Mouse (Mus musculus) cerebellum, postnatal 14 days (tissue): ENCODE results near the gene Borcs8.

Source experiments
- DNase-seq, 2 experiments: peaks; one replicate each; pipeline ENCODE4 v3.0.0; 2021; ENCODE audit warnings: mixed read lengths in 2 of 2

Gene Borcs8

GRCm38 (mm10) chr8:70139026-70139857, at the start of gene Borcs8, which contains the start of the genes Rfxank and Mef2b:
Borcs8 (plus strand) TSS chr8:70139499.
Rfxank (minus strand) TSS chr8:70139154.
Mef2b (plus strand) TSS chr8:70139711.
- DNase-seq, result peak; percentile 99

GRCm38 (mm10) chr8:70092786-70093185, 46.5 kb upstream of the Borcs8 start:
- DNase-seq, result no peak

GRCm38 (mm10) chr8:70099276-70099675, 40.0 kb upstream of the Borcs8 start:
- DNase-seq, result no peak

GRCm38 (mm10) chr8:70100241-70100640, 39.1 kb upstream of the Borcs8 start:
- DNase-seq, result no peak

GRCm38 (mm10) chr8:70104506-70104905, 34.8 kb upstream of the Borcs8 start:
- peak; percentile 60 to 65 for DNase-seq

- DNase-seq, result no peak
Observed at GRCm38 (mm10) chr8:70104922-70105321, 34.4 kb upstream of the Borcs8 start.

GRCm38 (mm10) chr8:70110451-70110850, 28.8 kb upstream of the Borcs8 start:
- DNase-seq, result no peak

GRCm38 (mm10) chr8:70111192-70111795, 28.0 kb upstream of the Borcs8 start:
- DNase-seq, result no peak

- no peak for DNase-seq
Observed at GRCm38 (mm10) chr8:70112401-70113016, 26.8 kb upstream of the Borcs8 start.

- no peak for DNase-seq
Observed at GRCm38 (mm10) chr8:70114488-70114887, 24.8 kb upstream of the Borcs8 start.

- peak in 1 of 2 experiments; percentile 52 for DNase-seq
Observed at GRCm38 (mm10) chr8:70114892-70115291, 24.4 kb upstream of the Borcs8 start.

GRCm38 (mm10) chr8:70117611-70118010, 21.7 kb upstream of the Borcs8 start:
- DNase-seq, result no peak

- no peak for DNase-seq
Observed at GRCm38 (mm10) chr8:70118726-70119700, 20.3 kb upstream of the Borcs8 start.

GRCm38 (mm10) chr8:70120667-70121066, 18.6 kb upstream of the Borcs8 start, which contains the start of gene Ncan:
Ncan (minus strand) TSS chr8:70120873.
- DNase-seq, result peak; percentile 94

GRCm38 (mm10) chr8:70122863-70123262, 16.4 kb upstream of the Borcs8 start:
- DNase-seq, result no peak

- DNase-seq, result no peak
Observed at GRCm38 (mm10) chr8:70124992-70125391, 14.3 kb upstream of the Borcs8 start.

- peak; percentile 54 to 64 for DNase-seq
Observed at GRCm38 (mm10) chr8:70128435-70128834, 10.9 kb upstream of the Borcs8 start.

GRCm38 (mm10) chr8:70129309-70129952, 9.9 kb upstream of the Borcs8 start:
- DNase-seq, result peak; percentile 53 to 66

GRCm38 (mm10) chr8:70130066-70130465, 9.2 kb upstream of the Borcs8 start:
- DNase-seq, result no peak

- DNase-seq, result peak; percentile 87 to 89
Observed at GRCm38 (mm10) chr8:70131166-70131883, 8.0 kb upstream of the Borcs8 start, which contains the start of gene Nr2c2ap. Nr2c2ap (plus strand) TSS chr8:70131333.

- DNase-seq, result no peak
Observed at GRCm38 (mm10) chr8:70134086-70134485, 5.2 kb upstream of the Borcs8 start.
